Mouse (Mus musculus): ENCODE data around the gene Ap5s1.

GRCm38 (mm10) chr2:131206778-131207177 lies at the start of gene Ap5s1:
- no peak for TF ChIP-seq CTCF (conservative IDR thresholded peaks at IDR 0.05; ENCODE audit: low read length)
- TF ChIP-seq POU5F1 (IDR thresholded peaks at IDR 0.05; ENCODE audit: borderline replicate concordance, low read length) = no peak
- TF ChIP-seq NANOG (IDR thresholded peaks at IDR 0.05; ENCODE audit: borderline replicate concordance, low read length) = no peak
